ENCODE assay signal across 18 mouse cellular contexts in the genomic region with DNA sequence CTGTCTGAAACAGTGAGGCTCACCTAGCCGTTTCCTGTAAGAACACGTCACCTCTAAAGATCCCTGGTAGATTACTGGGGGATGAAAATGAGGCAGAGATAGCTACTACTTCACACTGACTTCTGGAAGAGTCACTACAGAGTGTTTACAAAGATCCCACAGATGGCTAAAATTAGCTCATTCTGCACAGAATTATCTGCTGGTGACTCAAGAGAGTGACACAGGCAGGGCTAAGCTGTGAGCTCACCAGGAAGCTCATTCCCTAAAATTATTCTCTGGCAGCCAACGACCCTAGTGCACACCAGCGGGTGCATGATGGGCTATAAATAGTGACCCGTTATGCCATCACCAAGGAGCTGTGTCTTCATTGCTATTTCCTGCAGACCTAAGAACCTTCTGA. TPM values are rescaled to one million over a fixed set of nuclear protein-coding genes. Genes with fewer than 3 reads are reported as not detected.
DNase-seq lines count a peak whose midpoint lies in the region; ATAC-seq and TF ChIP-seq lines count a peak whose summit lies in the region.
"Had no signal": no experiment of that assay in that cellular context is flagged by ENCODE, and none has a peak within 500 bp of the region (broad histone marks: within the 10 kb centered on the region; RNA-seq: fewer than 3 reads in every experiment).

No protein-coding gene starts in this region.

- peak; percentile 64 for ATAC-seq in Patski
- ATAC-seq in heart, embryonic 14.5 days (ENCODE audit: insufficient number of reproducible peaks, insufficient read depth, low FRiP score, low read depth), result peak; percentile 76

- no peaks in the 10 kb centered on the region for H3K9me3 ChIP-seq in heart, embryonic 14.5 days (ENCODE audit: control insufficient read depth, low read length)
- no peaks in the 10 kb centered on the region for H3K9me3 ChIP-seq in forebrain, embryonic 10.5 days
- H3K9me3 ChIP-seq: forebrain, embryonic 12.5 days; hindbrain, embryonic 10.5 days; limb, embryonic 10.5 days; neural tube, embryonic 13.5 days; stomach, embryonic 15.5 days had no signal

- no peak overlapping the region for H3K4me2 ChIP-seq in heart, embryonic 14.5 days (ENCODE audit: low read length)
- H3K4me2 ChIP-seq: forebrain, embryonic 12.5 days; neural tube, embryonic 13.5 days; stomach, embryonic 15.5 days had no signal

- H3K4me3 ChIP-seq in heart, embryonic 14.5 days (ENCODE audit: control insufficient read depth in 1 of 2, insufficient read depth in 1 of 2, low read depth in 1 of 2, low read length in 2 of 2), result no peak overlapping the region
- no peak overlapping the region for H3K4me3 ChIP-seq in forebrain, embryonic 10.5 days
- H3K4me3 ChIP-seq: forebrain, embryonic 12.5 days; hindbrain, embryonic 10.5 days; layer of hippocampus, adult 2 months; limb, embryonic 10.5 days; neural tube, embryonic 13.5 days; stomach, embryonic 15.5 days had no signal

- WGBS in heart, embryonic 14.5 days, result 9% methylated on average over 5 of the region's 5 CpGs
- 84% methylated on average over 5 of the region's 5 CpGs for WGBS in forebrain, embryonic 10.5 days

- POLR2A ChIA-PET in Patski (lab: Charles Lee), result interaction anchor here (0.7 to 1.7 kb wide), 6 partner anchors 14 to 122 kb away, joined by 3 to 14 read pairs (median 4); partner anchors contain the start of gene Ccn1

- 0 out of 2 replicates have a peak overlapping the region, but pooled peaks have one; percentile 8 for H3K9ac ChIP-seq in heart, embryonic 14.5 days (ENCODE audit: low read length)
- H3K9ac ChIP-seq: forebrain, embryonic 12.5 days; neural tube, embryonic 13.5 days; stomach, embryonic 15.5 days had no signal

- peak overlapping the region; percentile 83 to 84 for H3K27ac ChIP-seq in heart, embryonic 14.5 days (replicated peaks in 1 of 2; ENCODE audit: control insufficient read depth in 1 of 2, insufficient read depth in 1 of 2, low read depth in 2 of 2, low read length in 2 of 2)
- no peak overlapping the region for H3K27ac ChIP-seq in forebrain, embryonic 10.5 days
- H3K27ac ChIP-seq: forebrain, embryonic 12.5 days; hindbrain, embryonic 10.5 days; layer of hippocampus, adult 2 months; neural tube, embryonic 13.5 days; stomach, embryonic 15.5 days had no signal

- no peak for TF ChIP-seq CTCF in Patski (IDR thresholded peaks at IDR 0.05)

- in situ Hi-C loops in Patski (cut with MboI; ENCODE audit: low pct_unique_long_range_greater_than_20kb), result no loop called here

- H3K27me3 ChIP-seq in Patski, result no peaks in the 10 kb centered on the region
- H3K27me3 ChIP-seq in heart, embryonic 14.5 days (ENCODE audit: control insufficient read depth, insufficient read depth, low read length), result no peaks in the 10 kb centered on the region
- H3K27me3 ChIP-seq in forebrain, embryonic 10.5 days (ENCODE audit: poor library complexity, severe bottlenecking), result peaks cover 7% of the 10 kb centered on the region; the same call in 1 of the 2 replicates
- H3K27me3 ChIP-seq: forebrain, embryonic 12.5 days; neural tube, embryonic 13.5 days; stomach, embryonic 15.5 days had no signal

- H3K4me1 ChIP-seq in heart, embryonic 14.5 days (ENCODE audit: control insufficient read depth in 2 of 2, insufficient read depth in 2 of 2, low read length in 2 of 2), result peaks cover 31 to 36% of the 10 kb centered on the region in 2 experiments
- H3K4me1 ChIP-seq in forebrain, embryonic 10.5 days, result peaks cover 36% of the 10 kb centered on the region

- H3K36me3 ChIP-seq in heart, embryonic 14.5 days (ENCODE audit: control insufficient read depth, insufficient read depth, low read length), result no peaks in the 10 kb centered on the region
- H3K36me3 ChIP-seq in forebrain, embryonic 10.5 days (replicated peaks), result no peaks in the 10 kb centered on the region
- H3K36me3 ChIP-seq: forebrain, embryonic 12.5 days; hindbrain, embryonic 10.5 days; limb, embryonic 10.5 days; neural tube, embryonic 13.5 days; stomach, embryonic 15.5 days had no signal

- peak; percentile 53 for DNase-seq in gastrocnemius, adult 18-20 months (ENCODE audit: low spot score)
- DNase-seq in gastrocnemius, postnatal 10 days, result no peak
- peak; percentile 45 for DNase-seq in 3134 (ENCODE audit: extremely low read depth, insufficient read length, low spot score)
- DNase-seq in Patski (ENCODE audit: low read depth, low spot score), result peak; percentile 75
- no peak for DNase-seq in spleen, adult 18-20 months
- no peak for DNase-seq in layer of hippocampus, adult 11-12 months (ENCODE audit: low spot score)
- no peak for DNase-seq in forebrain, embryonic 10.5 days (ENCODE audit: extremely low spot score, low spot score)
- DNase-seq: cerebellum, adult 2 months; embryo, embryonic 11 days; kidney, adult 11 months; midbrain, embryonic 14.5 days had no signal

- CTCF ChIA-PET in Patski (lab: Charles Lee), result interaction anchor here (0.9 to 4.2 kb wide), 6 partner anchors 9 to 53 kb away, joined by 4 to 20 read pairs (median 6); no protein-coding TSS in a partner anchor

RNA-seq across cellular contexts. Expression of gene Ddah1, which starts 53.2 kb away (rescaled TPM):
- total RNA-seq in gastrocnemius, adult 18-20 months (2021), result 1 to 10 TPM; 2.7 to 4.4 TPM
- 10 to 100 TPM; 13.6 to 15.0 TPM for total RNA-seq in gastrocnemius, postnatal 10 days (2021)
- polyA plus RNA-seq in Patski (2021), result 138 TPM
- polyA plus RNA-seq in heart, embryonic 14.5 days (2014; fragmentation: Nextera tagmentation; extraction: Ambion mirVana), result 23.9 and 28.9 TPM in 2 replicates
- 41.9 and 42.3 TPM in 2 replicates for polyA plus RNA-seq in forebrain, embryonic 10.5 days (2016; fragmentation: Nextera tagmentation; extraction: Ambion mirVana)

RNA-seq across cellular contexts. Expression of gene Ccn1, which starts 55.5 kb away (rescaled TPM):
- total RNA-seq in gastrocnemius, adult 18-20 months (2021), result 100 to 1,000 TPM in 1 of 2 experiments, 10 to 100 TPM in 1; 45.3 to 211 TPM
- 10 to 100 TPM; 27.6 to 37.1 TPM for total RNA-seq in gastrocnemius, postnatal 10 days (2021)
- 1,216 TPM for polyA plus RNA-seq in Patski (2021)
- 29.4 and 42.7 TPM in 2 replicates for polyA plus RNA-seq in heart, embryonic 14.5 days (2014; fragmentation: Nextera tagmentation; extraction: Ambion mirVana)
- 49.9 and 64.8 TPM in 2 replicates for polyA plus RNA-seq in forebrain, embryonic 10.5 days (2016; fragmentation: Nextera tagmentation; extraction: Ambion mirVana)

Comparison
In these comparisons a context has a peak if more than half of its experiments do, and no peak if none do; other contexts are left out.
1. DNase-seq: peak in gastrocnemius, adult 18-20 months (single experiment), 3134 (single experiment) and Patski (single experiment); none in gastrocnemius, postnatal 10 days (single experiment), spleen, adult 18-20 months (0 of 2), layer of hippocampus, adult 11-12 months (single experiment) and forebrain, embryonic 10.5 days (single experiment).
2. RNA of gene Ccn1, which starts 55.5 kb away (polyA plus RNA-seq): 1,216 TPM in Patski (single experiment); 49.9 to 64.8 TPM in forebrain, embryonic 10.5 days and 29.4 to 42.7 TPM in heart, embryonic 14.5 days; every median in the first group is over 10 times any median in the second.